Mouse (Mus musculus): Measurements from ENCODE around the gene Hnrnph2.
A peak's percentile ranks its signal among the peaks of the same experiment; 100 is the strongest.

The Hnrnph2 gene

DNA sequence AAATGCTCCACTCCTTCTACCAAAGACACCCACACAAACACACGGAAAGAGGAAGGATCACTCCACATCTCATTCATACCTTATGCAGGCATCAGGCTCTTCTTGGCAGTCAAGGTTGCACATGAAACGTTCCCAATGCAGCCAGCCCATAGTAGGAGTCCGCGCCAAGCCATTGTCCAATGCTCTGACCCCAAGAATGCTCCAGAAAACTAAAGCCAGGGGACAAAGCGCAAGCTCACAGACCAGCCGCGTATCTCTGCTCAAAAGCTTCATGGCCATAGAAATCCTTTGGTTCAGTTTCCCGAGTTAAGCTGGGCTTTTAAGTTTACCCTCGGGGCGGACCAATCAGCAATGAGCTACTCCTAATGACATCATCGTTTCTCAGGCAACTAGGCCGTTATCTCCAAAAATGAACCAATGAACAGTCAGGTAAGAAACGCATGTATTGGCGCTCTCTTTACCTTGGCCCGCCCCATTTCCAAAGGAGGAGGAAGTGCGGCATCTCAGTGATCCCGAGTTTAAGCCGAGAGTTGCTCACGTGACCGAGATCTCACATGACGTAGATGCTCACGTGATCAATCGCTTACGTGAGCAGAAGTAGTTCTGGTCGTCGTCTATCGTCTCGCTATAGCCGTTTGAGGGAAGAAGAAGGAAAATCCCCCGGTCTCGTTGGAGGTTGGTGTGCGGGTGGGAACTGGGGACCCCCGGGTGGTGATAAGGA is at the start of gene Hnrnph2, which contains the start of gene Gla:
Gene Hnrnph2 (plus strand): TSS at position 521 of the 721 bp plus-strand sequence.
Gene Gla (minus strand): TSS at position 467 of the 721 bp plus-strand sequence.
- DNase-seq (ENCODE audit: low read depth in 1 of 2, low spot score in 2 of 2): peak; percentile 77 to 80

DNA sequence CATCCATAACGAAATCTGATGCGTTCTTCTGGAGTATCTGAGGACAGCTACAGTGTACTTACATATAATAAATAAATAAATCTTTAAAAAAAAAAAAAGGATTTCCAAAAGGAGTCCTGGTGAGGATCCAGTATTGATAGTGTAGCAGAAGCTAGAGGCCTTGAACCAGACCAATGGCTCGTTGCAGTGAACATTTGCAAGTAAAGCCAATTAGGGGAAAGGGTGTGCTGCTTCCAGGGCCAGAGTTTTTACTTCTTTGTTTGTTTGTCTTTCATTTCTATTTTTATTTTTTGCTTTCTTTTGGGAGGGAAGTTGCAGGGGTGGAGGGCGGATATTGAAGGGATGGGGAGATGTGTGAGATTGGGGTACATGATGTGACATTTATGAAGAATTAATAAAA is 47.7 kb upstream of the Hnrnph2 start:
- DNase-seq (ENCODE audit: low read depth in 1 of 2, low spot score in 2 of 2): no peak

DNA sequence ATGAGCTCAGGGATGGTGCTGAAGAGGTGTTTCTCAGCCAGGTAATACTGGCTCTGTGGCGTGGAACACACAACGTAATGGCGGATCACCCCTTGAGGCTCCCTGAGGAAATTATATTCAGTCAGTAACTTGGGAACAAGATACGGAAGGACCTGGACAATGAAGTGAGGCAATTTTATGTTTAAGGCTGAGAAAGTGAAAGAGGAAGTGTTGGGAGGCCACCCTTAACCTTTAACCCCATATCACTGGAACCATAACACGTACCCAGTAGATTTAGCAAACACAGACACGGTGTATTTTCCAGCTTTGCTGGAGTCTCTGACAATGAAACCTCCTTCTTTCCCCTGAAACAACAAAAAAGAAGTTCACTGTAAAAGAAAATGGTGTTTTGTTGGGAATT is 46.6 kb upstream of the Hnrnph2 start:
- no peak for DNase-seq (ENCODE audit: low read depth in 1 of 2, low spot score in 2 of 2)

DNA sequence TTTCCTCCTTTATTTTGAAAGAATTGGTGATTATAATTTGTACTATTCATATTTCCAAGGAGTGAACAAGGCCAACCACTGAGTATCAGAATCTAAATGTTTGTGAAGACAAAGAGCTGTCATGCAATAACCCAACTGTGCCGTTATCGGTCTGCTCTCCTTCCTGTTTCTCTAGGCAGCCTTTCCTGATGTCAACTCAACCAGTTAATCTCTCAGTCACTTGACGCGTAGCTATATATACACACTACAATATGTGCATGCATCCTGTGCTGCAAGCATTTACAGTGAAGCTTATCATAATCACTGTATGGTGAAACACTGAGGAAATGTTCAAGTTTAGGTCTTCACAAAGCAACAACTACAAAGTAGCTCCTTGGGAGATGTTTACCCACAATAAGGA is 36.7 kb upstream of the Hnrnph2 start:
- no peak for DNase-seq (ENCODE audit: low read depth in 1 of 2, low spot score in 2 of 2)

DNA sequence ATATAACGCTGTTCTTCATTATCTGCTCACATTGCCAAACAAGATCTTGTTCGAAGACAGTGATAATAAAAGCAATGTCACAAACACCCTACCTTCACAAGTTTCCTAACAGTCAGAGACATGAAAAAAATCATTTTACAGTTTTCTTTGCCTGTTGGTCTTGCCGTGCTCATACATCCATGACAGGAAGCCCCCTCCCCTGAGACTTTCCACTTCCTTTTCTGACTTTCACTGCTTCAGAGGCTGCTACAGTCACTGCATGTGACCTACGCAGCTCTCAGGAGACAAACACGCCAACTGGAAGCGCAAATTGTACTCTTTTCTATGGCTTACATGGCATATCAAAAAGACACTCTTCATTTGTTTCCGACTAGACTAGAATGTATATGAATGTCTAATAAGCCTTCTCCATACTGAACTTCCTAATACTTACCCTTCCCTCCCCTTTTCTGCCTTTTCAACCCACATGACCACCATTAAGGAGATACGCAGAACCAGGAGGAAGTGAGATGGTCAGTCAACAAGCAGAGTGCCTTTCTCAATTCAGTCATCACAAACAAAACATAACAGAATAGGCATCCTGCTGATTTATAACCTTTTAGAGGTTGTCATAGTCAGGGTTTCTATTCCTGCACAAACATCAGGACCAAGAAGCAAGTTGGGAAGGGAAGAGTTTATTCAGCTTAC is 34.3 kb upstream of the Hnrnph2 start:
- no peak for DNase-seq (ENCODE audit: low read depth in 1 of 2, low spot score in 2 of 2)

DNA sequence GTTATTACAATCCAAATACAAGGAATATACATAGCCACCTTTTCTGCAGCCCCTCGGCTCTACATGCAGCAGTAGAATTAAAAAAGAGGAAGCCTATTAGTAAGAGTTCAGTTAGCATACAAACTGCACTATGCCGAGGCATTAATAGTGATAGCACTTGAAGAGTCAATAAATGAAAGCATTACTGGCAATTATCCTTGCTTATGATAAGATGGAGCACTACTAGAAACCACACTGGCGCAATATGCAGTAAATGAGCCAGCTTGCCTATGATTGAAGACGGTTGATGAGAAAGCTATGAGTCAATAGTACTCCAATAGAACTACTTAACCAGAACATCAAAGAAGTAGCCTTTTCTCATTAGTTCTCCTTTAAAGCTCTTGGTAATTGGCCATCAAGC is 23.1 kb upstream of the Hnrnph2 start:
- no peak for DNase-seq (ENCODE audit: low read depth in 1 of 2, low spot score in 2 of 2)

DNA sequence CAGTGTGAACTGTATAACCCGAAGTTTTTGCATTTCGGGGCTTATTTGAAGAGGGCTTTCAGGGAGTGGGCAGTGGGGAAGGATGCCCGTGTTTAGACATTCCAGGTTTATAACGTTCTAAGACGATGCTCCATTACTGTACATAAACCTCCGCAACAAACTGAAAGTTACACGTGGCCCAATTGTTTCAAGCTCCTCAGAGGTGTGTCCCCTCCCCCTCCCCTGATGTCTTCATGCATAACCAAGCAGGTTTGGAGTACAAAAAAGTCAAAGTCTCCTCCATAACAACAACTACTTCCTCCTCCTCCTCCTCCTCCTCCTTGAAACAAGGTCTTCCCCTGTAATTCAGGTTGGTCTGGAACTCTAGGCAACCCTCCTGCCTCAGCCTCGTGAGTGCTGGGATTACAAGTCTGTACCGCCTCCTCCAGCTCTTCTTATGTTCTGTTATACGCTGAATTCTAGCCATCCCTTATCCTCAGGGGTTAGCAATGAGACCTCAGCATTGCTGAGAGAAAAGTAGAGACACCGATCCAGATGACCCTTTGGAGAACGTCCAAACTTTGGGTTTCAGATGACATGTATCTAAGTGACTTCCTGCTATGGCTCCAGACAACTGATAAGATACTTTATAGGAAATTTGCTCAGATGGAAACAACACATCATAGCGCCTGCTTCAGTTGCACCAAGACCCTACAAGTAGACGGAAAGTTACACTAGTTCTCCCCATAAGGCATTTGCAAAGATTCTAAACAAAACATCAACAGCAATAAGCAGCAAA is 20.3 kb upstream of the Hnrnph2 start:
- no peak for DNase-seq (ENCODE audit: low read depth in 1 of 2, low spot score in 2 of 2)

DNA sequence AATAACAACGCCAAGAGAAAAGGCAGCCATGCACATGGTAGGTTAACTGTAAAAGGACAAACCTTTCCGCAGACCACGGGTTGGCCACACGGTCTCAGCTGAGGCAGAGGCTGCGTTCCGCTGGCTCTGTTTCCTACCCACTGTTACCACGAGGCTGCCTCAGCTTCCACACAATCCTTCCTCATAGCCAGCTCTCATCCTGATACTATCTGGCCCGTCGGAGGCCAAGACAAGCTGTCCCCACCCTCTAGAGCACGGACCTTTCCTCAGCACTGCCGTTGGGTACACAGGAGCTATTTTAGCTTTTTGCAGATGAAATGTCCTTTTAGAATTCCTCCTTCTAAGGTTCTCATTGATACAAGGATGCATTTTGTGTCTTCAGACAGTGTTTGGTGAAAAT is 18.7 kb upstream of the Hnrnph2 start:
- no peak for DNase-seq (ENCODE audit: low read depth in 1 of 2, low spot score in 2 of 2)

DNA sequence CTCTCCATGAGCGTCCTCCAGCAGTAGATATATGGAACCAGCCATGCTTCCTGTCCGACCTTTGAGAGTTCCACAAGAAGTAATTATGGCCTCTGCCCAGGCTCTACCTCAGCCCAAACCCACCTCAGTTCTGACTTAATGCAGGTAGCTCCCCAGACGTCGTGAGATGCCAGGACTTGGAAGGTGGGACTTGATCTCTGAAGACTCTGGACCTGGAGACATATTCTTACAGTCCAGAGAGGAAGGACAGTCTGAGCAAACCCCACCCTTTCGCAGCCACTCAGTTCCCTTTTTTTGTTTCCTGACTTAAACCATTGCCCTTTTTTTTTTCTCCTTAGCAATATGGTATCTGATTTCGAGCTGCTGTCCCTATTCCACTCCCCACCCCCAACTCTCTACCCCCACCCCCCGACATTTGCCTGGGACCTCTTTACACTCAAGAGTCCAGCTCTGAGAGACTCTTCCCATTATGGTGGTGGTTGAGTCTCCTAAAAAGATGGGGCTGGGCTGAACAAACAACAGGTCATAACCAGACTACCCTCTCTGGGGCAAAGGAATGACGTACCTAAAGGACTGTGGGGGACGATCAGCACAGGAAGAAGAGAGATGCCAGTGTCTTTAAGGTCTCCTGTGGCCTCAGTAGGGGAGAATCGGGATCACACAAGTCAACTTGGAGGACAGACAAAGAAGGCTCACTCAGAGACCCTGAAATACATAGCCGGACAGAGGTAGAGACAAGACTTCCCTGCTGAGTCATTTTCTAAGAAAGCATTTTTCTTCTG is 17.9 kb upstream of the Hnrnph2 start, which contains the start of gene Btk:
Gene Btk (minus strand): TSS at position 683 of the 782 bp plus-strand sequence.
- peak in 1 of 2 experiments; percentile 17 for DNase-seq (ENCODE audit: low read depth in 1 of 2, low spot score in 2 of 2)

DNA sequence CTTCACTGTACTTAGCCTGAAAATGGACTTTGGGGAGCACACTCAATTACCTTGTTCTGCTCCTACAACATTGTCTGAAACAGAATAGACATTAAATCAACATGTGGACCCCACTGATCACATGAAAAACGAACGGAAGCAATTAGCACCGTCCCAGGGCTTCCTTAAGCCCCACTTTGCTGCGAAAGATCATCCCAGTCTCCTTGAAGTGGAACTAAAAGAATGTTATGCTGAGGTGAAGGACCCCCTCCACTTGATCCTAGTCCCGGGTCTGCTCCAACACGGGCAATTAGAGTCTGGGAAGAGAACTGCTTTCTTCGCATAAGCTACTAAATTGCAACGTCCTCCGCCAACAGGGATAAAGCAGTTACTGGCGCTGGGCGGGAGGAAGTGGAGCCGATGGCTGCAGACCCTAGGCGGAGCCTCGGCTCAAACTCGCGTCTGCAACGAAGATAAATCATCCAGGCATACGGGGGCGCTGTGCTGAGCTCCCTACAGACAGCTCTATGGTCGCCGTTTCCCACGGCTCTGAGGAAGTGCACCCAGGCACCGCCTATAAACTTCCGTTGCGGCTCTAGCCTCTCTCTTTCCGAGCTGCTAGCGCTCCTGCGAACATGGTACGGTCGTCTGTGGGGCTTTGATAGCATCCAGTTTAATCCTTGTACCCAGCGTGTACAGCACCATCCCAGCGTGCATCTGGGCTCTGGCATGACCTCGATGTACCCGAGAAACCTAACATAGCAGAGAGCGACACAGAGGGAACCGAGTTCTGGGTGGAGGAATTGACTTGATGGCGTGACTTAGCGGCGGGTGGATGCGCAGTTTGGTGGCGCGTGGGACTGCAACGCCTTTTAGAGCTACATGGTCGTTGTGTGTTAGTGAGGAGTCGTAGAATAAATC is 15.6 kb upstream of the Hnrnph2 start, which contains the start of gene Rpl36a:
Gene Rpl36a (plus strand): TSS at position 552 of the 900 bp plus-strand sequence.
- peak; percentile 71 to 89 for DNase-seq (ENCODE audit: low read depth in 1 of 2, low spot score in 2 of 2)

DNA sequence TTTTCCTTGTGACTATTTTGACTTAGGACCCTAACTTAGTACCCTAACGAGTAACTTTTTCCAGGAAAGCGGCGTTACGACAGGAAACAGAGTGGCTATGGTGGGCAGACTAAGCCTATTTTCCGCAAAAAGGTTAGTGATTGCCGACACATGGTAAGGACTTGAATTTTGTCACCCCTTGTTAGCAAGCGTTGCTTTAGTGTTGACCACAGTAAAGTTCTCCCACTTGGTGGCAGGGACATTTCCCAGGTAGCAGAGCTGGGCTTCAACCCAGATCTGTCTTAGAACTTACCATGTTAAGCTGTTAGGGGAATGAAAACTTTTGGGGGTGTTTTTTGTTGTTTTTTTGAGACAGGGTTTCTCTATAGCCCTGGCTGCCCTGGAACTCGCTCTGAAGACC is 14.5 kb upstream of the Hnrnph2 start:
- DNase-seq (ENCODE audit: low read depth in 1 of 2, low spot score in 2 of 2): no peak

DNA sequence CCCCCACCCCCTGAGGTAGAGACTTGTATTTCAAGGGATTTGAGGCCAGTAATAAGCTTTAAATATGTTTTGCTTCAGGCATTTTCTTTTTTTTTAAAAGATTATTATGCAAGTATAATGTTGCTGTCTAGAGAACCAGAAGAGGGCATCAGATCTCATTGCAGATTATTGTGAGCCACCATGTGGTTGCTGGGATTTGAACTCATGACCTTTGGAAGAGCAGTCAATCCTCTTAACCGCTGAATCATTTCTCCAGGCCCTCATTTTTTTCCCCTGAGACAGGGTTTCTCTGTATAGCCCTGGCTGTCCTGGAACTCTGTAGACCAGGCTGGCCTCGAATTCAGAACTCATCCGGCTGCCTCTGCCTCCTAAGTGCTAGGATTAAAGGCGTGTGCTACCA is 12.7 kb upstream of the Hnrnph2 start:
- DNase-seq (ENCODE audit: low read depth in 1 of 2, low spot score in 2 of 2): no peak

DNA sequence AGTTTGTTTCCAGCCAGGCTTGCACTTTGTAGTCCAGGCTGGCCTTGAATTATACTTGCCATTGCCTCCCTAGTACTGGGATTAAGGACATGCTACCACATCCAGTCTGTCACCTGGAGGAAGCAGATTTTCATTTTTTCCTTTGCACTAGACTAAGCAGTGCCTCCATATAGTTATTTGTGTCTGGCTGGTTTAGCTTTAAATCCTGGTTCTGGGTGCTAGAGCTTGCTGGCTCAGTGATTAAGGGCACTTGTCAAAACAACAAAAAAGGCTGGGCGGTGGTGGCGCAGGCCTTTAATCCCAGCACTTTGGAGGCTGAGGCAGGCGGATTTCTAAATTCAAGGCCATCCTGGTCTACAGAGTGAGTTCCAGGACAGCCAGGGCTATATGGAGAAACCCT is 12.0 kb upstream of the Hnrnph2 start:
- DNase-seq (ENCODE audit: low read depth in 1 of 2, low spot score in 2 of 2): no peak

DNA sequence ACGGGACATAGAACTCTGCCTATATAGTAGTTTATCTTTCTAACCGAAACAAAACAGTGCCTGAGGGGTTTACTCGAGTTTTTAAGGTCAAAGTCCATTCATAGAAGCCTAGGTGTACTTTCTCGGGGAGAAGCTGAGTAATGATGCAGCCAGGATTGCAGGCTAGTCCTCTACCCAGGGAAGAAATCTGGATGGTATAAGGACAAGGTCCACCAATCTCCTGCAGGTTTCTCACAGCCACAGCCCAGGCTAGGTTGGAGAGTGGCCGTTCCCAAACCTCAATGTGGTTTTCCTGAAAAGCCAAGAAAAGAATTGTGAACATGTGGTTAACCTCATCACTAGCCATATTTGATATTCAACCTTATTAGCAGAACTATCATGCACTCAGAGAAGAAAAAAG is 11.1 kb upstream of the Hnrnph2 start:
- DNase-seq (ENCODE audit: low read depth in 1 of 2, low spot score in 2 of 2): no peak

DNA sequence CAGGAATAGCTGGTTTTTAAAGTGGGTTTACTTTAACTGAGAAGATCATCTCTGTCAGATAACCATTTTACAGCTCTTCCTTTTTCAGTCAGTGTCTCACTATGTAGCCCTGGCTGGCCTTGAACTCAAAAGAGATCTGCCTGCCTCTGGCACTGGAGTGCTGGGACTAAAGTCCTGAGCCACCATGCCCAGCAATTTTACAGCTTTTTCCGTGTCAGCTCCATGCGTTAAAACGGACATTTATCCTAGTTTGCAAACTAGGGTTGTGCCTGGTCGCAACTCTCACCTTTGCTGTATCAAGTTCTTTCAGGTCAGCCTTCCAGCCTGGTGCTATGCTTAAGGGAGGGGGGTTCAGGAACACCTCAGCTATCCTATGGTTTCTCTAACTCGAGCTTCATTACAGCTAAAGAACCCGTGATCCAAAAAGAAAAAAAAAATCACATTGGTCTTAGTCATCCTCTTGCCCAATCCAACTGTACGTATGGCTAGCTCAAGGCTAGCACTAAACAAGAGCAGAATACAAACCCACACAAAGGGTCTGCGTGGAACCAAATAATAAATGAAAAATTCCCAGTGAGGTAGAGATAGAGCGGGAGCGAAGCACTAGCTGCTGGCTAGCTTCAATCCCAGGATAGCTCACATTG is 935 bp upstream of the Hnrnph2 start:
- peak in 1 of 2 experiments; percentile 8 for DNase-seq (ENCODE audit: low read depth in 1 of 2, low spot score in 2 of 2)

DNA sequence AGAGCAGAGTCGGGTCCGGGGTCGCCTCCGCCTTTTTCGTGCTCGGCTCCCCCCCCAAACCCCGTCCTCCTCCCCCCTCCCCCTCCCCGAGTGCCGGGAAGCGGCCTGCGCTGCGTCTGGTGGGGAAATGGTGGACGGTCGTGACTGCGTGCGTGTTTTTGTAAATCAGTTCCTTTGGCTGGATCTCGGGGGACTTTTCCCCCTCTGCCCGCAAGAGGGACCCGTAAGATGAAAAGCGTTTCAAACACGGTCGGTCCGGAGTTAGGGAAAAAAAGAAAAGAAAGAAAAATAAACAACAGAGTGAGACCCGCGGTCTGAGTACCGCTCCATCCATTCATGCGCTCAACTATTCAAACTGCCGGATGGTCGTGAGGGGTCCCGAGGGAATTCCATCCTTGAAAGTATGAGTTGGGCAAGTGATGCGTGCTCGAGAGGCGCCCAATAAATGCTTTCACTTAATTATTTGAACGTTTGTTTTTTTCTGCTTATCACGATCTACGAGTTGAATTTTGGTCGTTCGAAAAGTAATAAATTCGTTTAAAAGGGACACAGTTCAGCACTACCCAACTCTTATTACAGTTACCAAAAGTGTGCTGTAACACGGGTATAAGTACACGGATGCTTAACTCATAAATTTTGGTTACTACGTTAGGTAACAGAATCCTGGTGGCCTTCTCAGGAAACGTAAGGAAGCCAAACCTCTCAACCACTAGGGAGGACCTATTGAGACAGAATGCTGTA is 571 bp downstream of the Hnrnph2 start:
- no peak for DNase-seq (ENCODE audit: low read depth in 1 of 2, low spot score in 2 of 2)

DNA sequence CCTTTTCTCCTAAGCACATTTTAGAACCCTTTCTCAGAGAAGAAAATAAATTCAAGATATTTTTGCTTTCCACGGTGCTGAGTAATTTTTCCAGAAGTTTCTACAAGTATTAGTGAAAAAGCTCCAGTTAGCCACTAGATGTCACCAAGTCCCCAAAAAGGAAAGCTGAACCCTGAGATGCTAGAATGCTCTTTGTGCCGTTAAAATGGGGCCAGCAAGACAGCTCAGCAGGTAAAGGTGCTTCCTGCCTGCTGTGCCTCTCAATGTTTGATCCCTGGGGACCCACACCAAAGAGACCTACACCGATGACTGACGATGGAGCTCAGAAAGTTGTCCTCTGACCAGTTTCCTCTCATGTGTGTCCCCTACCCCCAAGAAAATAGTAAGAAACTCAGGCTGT is 8.5 kb downstream of the Hnrnph2 start:
- DNase-seq (ENCODE audit: low read depth in 1 of 2, low spot score in 2 of 2): no peak

DNA sequence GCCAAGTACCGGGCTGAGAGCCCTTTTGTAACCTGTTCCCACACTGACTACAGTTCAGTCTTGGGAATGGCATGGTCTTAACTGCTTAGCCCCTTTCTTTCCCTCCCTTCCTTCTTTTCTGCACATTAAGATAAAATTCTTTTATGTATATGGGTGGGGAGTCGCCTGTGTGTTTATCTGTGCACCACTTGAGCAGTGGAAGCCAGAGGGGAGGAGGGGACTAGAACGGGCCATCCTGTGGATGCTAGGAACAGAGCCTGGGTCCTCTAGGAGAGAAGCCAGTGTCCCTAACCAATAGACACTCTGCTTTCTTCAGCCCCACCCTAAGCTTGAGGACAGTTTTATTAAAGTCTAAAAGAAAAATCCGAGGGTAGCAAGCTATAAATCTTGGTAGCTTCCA is 10.0 kb downstream of the Hnrnph2 start:
- DNase-seq (ENCODE audit: low read depth in 1 of 2, low spot score in 2 of 2): no peak
